Mouse (Mus musculus) small intestine, adult 2 months (tissue): ENCODE results near the gene Tab3.

ENCODE experiments used
- CTCF ChIP-seq: fragments of 200-500 bp; IDR thresholded peaks from 2 replicates; pipeline ENCODE4 v1.5.1; 2012; ENCODE audit warnings: low read depth, mild to moderate bottlenecking, control low read depth, inconsistent platforms, low read length, moderate library complexity, mixed read lengths; ENCODE audit not compliant: insufficient replicate concordance, insufficient read length; ENCODE audit errors: extremely low read depth
- POLR2A ChIP-seq: fragments of 200-500 bp; IDR thresholded peaks from 2 replicates; pipeline ENCODE4 v1.6.1; 2012; ENCODE audit warnings: low read depth, mild to moderate bottlenecking, control low read depth, inconsistent platforms, low read length, moderate library complexity

DNA sequence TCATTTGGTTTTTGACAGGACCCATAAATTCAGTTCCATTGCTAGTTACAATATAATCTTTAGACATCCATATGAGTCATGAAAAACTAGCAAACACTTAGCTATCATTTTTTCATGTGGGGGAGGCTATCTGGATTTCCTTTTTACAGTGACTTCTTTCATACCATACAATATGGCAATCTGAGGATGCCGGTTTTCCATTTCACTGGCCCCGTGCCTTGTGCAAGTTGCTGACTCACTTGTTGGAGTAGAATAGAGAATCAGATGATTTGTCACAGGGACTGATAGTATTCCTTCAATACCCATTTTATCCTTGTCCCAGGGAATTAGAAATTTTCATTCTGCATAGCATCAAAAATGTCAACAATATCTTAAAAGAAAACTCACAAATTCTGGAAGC, 14.9 kb upstream of the Tab3 start:
- no peak for TF ChIP-seq CTCF
- no peak for TF ChIP-seq POLR2A
